Mouse (Mus musculus) left cerebral cortex, postnatal 10 days (tissue): ENCODE data around the gene Gm20721. TPM values are rescaled to one million over a fixed set of nuclear protein-coding genes. Genes with fewer than 3 reads are reported as not detected.
"Not testable (repeated sequence)": the region's sequence is repeated elsewhere in the genome, so short reads cannot be mapped to it uniquely, and the experiment has no call there.

Experiments
- DNase-seq, 2 experiments: peaks; one replicate each; pipeline ENCODE4 v3.0.0; 2021 to 2022; ENCODE audit warnings: low spot score in 2 of 2, mixed read lengths in 1 of 2; ENCODE audit errors: extremely low spot score in 1 of 2
- intact Hi-C: fragments of 180-260 bp; cut with DNase I; formaldehyde crosslinking; loops from one replicate; pipeline ENCODE4 v1.15.1; 2025
- total RNA-seq, 2 experiments: library from RNA; stranded (reverse); gene quantifications; 2 replicates each; pipeline ENCODE4 v1.2.3; 2021

The Gm20721 gene
- 1 to 10 TPM; 2.2 to 2.6 TPM for total RNA-seq

DNA sequence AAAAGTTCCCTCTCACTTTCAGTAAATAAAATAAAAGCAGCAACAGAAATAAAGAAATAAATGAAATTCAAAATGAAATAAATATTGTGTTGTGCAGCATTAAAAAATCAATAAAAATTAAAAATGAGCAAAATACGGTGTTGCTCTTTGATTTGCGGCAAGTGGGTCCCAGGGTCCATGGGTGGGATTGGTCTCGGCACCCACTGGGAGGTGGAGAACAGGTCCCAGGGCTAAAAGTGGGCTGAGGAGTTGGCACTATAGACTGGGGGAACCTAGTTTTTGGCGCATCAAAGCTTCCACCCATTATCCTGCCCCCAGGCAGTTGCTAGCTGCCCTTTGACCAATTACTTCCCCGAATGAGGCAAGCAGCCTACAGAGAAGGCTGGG lies at the start of gene Gm20721:
TSS of gene Gm20721 (minus strand) at position 101 of the 387 bp plus-strand sequence.
- no peak for DNase-seq

DNA sequence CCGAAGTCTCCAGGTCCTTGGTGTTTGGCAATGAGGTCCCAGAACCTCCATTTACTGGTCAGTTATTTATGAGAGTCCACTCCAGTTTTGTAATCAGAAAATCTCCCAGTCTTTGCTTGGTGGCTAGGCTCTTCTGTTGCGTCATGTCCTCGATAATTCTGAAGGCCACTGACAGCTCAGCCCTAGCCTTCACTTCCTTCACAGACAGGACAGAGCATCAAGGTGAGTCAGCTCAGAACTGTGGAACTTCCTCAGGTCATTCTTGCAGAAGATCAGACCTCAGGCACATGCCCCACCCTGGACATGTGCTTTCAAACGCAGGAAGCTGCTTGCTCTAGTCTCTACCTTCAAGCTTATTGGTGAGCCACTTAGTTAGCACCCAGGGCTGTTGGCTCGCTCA lies 46.9 kb upstream of the Gm20721 start:
- DNase-seq = no peak
- intact Hi-C loops = no loop called here

More for the DNA sequence above, at the start of gene Gm20721:
- intact Hi-C loops = no loop called here

DNA sequence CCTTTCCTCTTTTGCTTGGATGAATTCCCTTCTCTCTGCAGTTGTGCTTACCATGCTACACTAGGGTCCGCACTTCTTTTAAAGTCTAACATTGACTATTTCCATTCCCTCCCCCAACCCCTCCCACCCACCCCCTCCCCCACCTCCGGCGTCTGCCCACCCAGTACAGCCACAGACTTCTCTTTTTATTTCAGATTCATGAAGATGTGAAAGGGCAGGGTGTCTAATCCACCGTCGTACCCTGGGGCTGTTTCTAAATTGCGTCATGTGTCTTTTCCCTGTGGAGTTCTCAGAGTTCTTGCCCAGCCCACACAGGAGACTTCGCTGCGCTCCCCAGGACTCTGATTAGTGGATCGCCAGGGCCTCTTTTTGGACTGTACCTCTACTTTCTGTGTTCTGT lies 46.0 kb upstream of the Gm20721 start:
- intact Hi-C loops = no loop called here
- no peak for DNase-seq

DNA sequence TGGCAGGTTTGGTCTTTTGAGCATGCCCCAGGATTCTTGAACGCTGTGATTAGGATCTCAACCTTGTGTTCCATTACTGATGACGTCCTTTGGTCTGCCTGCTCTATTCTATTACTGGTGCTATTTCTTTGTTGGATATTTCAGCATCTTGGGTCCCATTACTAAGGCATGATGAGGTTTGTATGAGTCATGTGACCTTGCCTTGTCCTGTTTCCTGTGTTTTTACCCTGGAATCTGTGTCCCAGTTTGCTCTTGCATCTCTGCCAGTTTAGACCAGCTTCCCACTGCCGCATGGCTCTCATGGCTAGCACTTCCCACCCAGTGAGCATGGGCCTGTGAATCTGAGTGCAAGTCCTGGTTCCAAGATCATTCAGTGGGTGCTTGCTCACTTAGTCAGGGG lies 45.4 kb upstream of the Gm20721 start:
- no peak for DNase-seq
- intact Hi-C loops = no loop called here

DNA sequence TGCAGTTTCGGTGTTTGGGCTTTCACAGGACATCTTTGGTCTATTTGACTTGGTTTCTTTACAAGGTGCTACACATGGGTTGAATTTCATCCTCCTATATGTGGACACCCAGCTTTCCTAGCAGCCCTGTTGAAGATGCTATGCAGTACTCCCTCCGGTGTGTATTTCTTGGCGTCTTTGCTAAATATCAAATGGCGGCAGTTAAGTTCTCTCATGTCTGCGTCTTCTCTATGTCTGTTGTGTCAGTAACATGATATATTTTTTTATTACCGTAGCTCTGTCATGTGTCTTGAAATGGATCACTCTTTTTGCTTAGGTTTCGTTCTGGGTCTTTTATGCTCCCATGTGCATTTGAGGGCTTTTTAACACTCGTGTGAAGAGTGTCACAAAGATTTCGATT lies 34.5 kb upstream of the Gm20721 start:
- DNase-seq = no peak
- intact Hi-C loops = no loop called here

DNA sequence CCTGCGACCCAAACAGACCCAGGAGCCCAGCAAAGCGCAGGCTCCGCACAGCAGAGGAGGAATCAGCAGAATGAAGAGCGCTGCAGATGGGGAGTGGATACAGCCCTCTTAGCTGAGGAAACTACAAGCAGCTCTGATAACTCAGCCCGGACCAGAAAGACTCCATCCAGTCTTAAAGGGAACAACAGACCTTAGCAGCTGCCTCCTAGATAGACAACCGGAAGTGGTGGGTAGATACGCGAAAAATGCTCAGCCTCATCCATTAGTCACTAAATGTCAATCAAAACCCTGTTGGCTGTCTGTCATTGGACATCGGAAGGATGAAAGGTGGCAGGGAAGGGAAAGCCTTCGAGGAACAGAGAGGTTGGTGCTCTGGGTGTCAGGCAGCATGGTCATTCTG lies 20.1 kb upstream of the Gm20721 start:
- intact Hi-C loops = no loop called here
- DNase-seq = no peak

DNA sequence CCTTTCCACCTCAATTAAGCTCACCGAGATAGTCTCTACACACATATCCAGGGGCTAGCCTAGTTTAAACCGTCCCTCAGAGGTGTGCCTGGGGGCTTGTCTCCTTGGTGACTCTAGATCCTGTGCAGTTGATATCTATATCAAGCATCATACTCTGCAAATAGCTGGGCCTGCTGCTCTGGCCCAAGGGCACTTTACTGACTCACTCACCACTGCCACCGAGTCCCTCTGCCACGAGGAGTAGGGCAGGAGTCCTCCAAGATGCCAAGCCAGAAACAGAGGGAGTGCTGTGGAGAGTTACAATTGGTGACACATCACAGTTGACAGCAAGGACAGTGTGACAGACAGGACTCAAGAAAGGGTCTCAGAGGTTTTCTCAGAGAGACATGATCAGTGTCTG lies 13.1 kb upstream of the Gm20721 start:
- no peak for DNase-seq
- intact Hi-C loops = no loop called here

DNA sequence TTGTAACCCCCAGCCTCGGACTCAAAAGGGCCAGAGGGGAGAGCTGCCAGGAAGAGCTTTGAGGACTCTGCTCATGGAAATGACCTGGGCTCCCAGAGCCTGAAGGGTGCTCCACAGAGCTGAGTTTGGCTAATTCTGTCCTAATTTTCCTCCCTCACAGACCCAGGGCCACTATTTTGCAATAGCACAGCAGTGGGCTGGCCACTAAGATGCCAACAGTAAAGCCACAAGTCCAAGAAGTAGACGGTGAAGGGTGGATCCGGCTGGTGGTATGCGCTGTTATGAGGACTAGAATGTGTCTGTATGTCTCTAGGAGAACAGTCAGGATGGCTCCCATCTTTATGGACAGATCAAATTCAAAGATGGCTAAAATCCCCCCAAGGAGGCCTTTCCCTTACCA lies 12.0 kb upstream of the Gm20721 start:
- DNase-seq = no peak
- intact Hi-C loops = no loop called here

DNA sequence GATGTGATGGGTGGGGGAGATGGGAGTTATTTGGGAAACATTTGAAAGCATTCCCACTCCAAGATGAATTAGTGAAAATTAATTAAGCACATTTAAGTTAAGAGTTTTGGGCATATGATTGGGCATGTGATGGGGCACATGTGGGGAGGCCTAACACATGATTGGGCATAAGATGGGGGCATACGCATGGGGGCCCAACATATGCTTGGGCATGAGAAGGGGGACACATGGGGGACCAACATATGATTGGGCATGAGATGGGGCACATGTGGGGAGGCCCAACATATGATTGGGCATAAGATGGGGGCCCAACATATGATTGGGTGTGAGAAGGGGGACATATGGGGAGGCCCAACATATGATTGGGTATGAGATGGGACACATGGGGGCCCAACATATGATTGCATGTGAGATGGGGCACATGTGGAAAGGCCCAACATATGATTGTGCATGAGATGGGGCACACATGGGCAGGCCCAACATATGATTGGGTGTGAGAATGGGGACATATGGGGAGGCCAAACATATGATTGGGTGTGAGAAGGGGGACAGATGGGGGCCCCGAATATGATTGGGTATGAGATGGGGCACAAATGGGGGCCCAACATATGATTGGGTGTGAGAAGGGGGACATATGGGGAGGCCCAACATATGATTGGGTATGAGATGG lies 622 bp upstream of the Gm20721 start:
- intact Hi-C loops, DNase-seq: not testable (repeated sequence)

DNA sequence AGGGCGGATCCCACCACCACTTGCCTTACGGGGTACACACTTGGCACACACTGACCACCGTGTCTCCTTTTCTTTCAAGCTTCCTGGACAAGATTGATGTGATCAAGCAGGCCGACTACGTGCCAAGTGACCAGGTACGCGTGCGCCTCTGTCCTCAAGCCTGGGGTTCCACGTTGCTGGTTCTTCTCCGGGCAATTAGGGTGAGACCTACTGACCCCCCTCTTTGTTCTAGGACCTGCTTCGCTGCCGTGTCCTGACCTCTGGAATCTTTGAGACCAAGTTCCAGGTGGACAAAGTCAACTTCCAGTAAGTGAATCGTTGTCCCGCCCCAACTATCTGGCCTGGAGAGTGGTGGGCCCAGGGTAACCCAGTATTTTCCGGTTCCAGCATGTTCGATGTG lies 1.5 kb downstream of the Gm20721 start:
- intact Hi-C loops = no loop called here
- no peak for DNase-seq

DNA sequence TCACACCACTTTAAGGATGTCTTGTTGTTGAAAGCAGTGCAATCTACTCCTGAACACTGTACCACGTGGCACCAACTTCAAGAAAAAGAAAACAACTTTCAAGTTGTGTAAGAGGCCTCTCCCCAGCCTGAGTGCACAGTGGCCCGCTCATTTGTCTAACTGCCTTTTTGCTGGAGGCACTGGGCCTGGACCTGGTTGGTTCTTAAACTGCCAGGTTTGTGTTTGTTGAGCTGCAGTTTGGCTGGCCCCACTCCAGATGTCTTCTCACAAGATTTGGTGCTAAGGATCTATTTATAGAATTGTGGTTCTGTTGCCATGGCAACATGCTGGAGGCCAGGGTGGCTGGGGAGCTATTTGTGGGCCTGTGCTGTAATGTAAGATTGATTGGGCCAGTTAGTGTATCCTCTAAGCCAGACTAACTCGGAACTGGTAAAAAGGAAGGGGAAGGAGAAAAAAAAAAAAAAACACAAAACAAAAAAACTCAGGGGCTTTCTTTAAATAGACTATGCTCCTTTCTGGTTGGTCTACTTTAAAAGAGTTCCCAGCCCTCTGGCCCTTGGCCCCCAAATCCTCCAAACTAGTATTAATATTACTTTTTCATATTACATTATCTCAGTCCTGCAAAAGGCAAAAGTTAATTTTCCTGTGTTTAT lies 2.4 kb downstream of the Gm20721 start:
- intact Hi-C loops = no loop called here
- peak; percentile 88 to 90 for DNase-seq

DNA sequence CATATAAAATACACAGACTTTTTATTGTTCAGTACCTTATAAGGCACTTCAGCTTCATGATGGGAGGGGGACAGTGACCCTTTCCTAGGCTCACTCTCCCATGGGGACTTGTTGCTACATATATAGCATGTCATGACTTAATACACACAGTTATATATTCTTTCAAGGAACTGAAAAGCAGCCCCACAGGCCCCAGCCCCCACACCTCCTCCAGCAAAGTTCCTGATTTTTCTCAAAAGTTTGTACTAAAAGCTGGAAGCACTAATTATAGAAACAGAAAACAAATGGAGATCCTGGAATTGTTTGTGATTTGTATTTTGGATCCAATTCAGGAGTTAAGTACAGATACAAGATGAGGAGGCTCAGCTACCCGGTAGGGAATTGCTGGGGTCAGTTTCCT lies 2.9 kb downstream of the Gm20721 start:
- intact Hi-C loops = no loop called here

DNA sequence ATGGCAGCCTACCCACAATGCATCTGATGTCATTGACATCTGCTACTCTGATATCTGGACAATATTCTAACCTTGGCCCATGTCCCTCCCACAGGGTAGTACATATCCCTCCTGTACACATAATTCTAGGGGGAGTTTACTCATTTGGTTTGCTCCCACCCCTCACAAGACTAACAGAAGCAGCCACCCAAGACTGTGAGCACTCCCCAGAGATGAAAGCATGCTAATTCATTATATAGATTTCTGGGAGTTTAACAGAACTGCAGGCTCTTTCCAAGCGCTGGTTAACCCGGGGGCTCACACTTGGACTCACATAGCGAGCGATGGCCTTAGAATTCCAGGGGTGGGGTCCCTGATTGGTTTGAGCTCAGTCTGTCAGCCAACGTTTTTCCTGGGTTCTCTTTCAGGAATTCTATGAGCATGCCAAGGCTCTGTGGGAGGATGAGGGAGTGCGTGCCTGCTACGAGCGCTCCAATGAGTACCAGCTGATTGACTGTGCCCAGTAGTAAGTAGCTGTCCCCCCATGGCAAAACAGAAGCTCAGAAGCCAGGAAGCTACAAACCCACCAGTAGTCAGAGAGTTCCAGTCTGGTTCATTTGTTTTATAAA lies 3.6 kb downstream of the Gm20721 start:
- no peak for DNase-seq
- intact Hi-C loops = no loop called here

More for the DNA sequence above, 2.9 kb downstream of the Gm20721 start:
- no peak for DNase-seq

DNA sequence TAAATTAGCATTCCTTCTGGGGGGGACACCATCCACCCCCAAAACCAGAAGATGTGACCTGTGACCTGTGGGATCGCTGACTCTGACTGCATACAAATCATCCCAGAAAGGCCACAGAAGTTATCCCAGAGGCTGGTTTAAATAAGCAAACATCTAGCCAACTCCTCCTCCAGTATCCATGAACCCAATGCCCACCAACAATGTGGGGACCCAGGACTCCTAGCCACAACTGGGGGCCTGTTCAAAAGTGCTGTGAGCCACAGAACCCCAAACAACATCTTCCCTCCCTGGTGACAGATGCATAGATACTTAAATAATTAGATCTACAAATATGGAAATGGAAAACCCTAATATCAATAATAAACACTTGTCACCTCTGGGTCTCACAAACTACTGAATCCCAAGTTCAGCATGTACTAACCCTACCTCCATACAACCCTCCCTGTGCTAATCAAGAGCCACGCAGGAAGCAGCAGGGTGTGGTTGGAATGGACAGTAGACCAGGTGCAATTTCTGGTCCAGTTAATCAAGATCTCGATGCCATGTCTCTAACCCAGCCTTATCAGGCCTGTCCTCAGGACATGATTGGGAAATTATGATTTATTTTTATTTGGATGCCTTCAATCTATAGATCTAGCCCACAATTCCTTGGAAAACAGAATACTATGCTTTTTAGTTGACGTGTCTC lies 5.5 kb downstream of the Gm20721 start:
- no peak for DNase-seq
- intact Hi-C loops = no loop called here

DNA sequence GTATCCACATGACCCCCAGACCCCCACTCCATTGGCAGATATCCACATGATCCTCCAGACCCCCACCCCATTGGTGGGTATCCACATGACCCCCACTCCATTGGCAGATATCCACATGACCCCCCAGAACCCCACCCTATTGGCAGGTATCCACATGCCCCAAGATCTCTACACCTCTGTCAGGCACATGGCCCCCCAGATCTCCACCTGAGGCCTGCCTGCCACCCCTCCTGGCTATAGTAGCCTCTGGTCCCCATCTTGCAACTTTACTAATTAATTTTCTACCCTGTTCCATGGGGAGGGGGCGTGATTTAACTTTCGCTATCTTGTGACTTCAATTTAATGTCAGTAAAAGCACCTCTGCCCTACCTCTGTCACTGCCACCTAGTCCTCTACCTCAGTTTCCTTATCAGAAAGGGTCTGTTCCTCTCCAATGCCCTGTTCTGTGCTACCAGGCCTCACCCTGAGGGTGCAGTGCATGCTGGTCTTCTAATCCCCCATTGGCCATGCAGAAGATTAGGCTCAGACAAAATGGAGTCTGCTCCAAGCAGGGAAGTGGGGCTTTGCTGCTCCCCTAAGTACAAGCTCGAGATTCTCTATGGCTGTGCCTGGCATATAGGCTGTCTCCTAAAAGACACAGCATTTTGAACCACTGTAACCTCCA lies 6.2 kb downstream of the Gm20721 start:
- DNase-seq = no peak
- intact Hi-C loops = no loop called here

DNA sequence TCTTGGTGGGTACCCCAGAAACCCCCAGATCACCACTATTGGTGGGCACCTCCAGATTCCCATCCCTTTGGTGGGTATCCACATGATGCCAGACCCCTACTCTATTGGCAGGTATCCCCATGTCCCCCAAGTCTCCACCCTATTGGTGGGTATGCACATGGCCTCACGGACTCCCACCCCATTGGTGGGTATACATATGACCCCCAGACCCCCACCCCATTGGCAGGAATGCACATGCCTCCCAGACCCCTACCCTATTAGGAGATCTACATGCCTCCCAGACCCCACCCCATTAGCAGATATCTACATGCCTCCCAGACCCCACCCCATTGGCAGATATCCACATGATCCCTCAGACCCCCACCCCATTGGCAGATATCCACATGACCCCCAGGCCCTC lies 6.8 kb downstream of the Gm20721 start:
- intact Hi-C loops = no loop called here
- peak in 1 of 2 experiments; percentile 38 for DNase-seq

DNA sequence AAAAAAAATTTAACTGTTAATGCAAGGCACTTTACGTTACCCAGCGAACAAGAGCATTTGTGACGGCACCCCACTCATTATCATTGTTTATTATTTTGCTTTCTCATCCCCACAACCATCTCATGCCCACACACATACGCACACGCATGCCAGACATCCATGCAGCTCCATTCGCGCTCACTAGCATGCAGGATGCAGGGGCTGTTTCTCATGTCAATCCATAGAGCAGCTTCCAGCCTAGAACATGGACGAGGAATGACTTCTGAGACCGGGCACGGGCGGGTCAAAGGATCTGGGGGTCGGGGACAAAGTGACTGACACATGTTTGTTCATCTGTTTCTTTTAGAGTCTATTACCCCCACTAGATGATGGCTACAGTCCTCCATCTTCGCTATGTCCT lies 9.2 kb downstream of the Gm20721 start:
- intact Hi-C loops = no loop called here
- DNase-seq = no peak

DNA sequence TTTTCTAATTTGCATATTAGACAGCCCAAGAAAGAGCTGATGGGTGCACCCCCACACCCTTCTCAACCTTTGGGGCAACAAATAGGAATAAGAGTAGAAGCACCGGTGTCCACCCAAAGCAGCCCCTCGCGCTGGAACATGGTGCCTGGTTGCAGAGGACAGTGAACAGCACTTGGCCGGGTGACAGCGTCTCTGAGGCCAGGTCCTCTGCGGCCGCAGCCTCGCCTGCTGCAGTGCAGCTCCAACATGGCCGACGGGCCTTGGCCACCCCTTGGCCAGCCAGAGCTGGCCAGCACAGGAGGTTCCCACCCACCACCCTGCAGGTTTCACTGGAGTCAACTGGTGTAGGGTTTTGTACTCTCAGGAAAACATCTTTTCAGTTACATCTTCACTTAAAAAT lies 12.1 kb downstream of the Gm20721 start:
- intact Hi-C loops = loop anchor here (5.0 kb wide), 2 partner anchors 83 to 133 kb away; partner anchors contain the start of gene Nelfcd
- DNase-seq = peak in 1 of 2 experiments; percentile 37

DNA sequence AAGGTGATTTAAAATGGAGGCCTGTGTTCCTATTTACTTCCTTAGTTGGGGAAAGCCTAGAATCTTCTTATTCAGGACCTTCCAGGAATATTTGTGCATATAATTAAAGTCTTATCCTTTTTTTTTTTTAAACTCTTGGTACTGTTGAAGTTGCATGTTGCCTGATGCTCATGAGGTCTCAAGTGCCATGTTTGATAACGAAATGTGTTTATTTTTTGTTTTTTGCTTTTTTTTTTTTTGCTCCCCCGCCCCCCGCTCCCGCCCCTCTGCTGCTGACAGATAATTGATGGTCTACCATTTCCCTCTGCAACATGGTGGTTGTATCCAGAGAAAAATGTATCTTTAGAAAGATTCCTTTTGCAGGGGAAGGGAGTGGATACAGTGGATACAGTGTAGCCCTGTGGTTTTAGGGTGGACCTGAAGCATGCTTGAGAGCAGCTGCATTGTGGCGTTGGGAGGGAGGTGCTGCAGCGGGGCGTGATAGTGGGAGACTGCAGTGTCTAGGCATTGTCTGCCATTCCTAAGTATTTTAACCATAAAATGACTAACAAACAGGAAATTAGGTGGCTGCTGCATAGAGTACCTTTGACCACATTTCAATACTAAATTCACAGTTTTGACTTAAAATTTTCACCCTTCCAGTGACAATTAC lies 13.1 kb downstream of the Gm20721 start:
- intact Hi-C loops = loop anchor here (5.0 kb wide), 2 partner anchors 84 to 134 kb away; partner anchors contain the start of gene Nelfcd
- DNase-seq = no peak
